Mouse (Mus musculus): Measurements from ENCODE around the gene Tjp3. TPM values are rescaled to one million over a fixed set of nuclear protein-coding genes. Genes with fewer than 3 reads are reported as not detected.

Tjp3 gene
- polyA plus RNA-seq, 1 experiment: 42.7 TPM

DNA sequence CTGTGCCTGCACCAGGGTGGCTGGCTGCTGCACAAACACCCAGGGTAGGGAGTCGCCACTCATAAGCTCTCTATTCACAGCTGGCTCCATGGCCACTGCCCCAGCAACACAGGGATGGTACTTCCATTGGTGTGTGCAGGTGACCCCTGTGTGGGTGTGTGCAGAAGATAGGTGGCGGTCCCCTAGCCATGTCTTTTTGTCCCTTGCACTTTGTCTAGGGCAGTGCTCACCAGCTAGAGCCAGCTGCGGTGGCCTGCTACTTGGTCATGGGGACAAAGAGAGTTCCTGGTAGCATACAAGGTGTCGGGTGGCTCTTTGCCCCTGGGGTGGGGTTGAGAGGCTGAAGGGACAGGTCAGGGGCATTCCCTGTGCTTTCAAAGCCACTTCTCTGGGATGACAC lies 47.2 kb downstream of the Tjp3 start:
- TF ChIP-seq EP300 (IDR thresholded peaks at IDR 0.05; ENCODE audit: insufficient read depth, low read depth, low read length) (no peak), POLR2A (IDR thresholded peaks at IDR 0.05; ENCODE audit: insufficient read depth, low read length) (no peak), CTCF (IDR thresholded peaks at IDR 0.05; ENCODE audit: low read depth, low read length) (no peak)
- no peak overlapping the region for H3K27ac ChIP-seq (ENCODE audit: insufficient read depth, low read length)
- no peaks in the 10 kb centered on the region for H3K27me3 ChIP-seq (ENCODE audit: control insufficient read depth, insufficient read depth, low read length, poor library complexity, severe bottlenecking)
- no peak overlapping the region for H3K4me3 ChIP-seq (ENCODE audit: low read depth, low read length)
- no peaks in the 10 kb centered on the region for H3K36me3 ChIP-seq (ENCODE audit: control insufficient read depth, insufficient read depth, low read length, poor library complexity, severe bottlenecking)
- no peaks in the 10 kb centered on the region for H3K9me3 ChIP-seq (replicated peaks; ENCODE audit: control insufficient read depth, insufficient read depth, low read length, poor library complexity, severe bottlenecking)
- H3K9ac ChIP-seq (ENCODE audit: low read depth, poor library complexity, severe bottlenecking): no peak overlapping the region
- H3K4me1 ChIP-seq (ENCODE audit: control insufficient read depth, insufficient read depth, low read length): peaks cover 1% of the 10 kb centered on the region

DNA sequence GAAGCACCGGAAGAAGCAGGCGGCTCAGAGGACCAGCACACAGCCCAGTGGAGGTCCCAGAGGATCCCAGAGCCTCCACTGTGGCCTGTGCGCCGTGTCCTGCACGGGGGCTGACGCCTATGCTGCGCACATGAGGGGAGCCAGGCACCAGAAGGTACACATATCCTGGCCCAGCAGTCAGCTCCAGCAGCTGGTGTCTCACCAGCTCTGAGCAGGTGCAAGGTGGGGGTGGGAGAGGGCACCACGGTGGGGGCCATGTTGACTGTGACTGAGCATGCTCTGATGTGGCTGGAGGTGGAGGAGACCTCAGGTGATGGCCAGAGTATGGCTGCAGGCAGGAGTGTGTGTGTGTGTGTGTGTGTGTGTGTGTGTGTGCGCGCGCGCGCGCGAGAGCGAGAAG lies 49.4 kb downstream of the Tjp3 start:
- no peaks in the 10 kb centered on the region for H3K36me3 ChIP-seq (ENCODE audit: control insufficient read depth, insufficient read depth, low read length, poor library complexity, severe bottlenecking)
- H3K4me1 ChIP-seq (ENCODE audit: control insufficient read depth, insufficient read depth, low read length): peaks cover 1% of the 10 kb centered on the region
- no peak overlapping the region for H3K27ac ChIP-seq (ENCODE audit: insufficient read depth, low read length)
- no peaks in the 10 kb centered on the region for H3K9me3 ChIP-seq (replicated peaks; ENCODE audit: control insufficient read depth, insufficient read depth, low read length, poor library complexity, severe bottlenecking)
- no peaks in the 10 kb centered on the region for H3K27me3 ChIP-seq (ENCODE audit: control insufficient read depth, insufficient read depth, low read length, poor library complexity, severe bottlenecking)
- H3K9ac ChIP-seq (ENCODE audit: low read depth, poor library complexity, severe bottlenecking): no peak overlapping the region
- H3K4me3 ChIP-seq (ENCODE audit: low read depth, low read length): peak overlapping the region; percentile 13
- TF ChIP-seq POLR2A (IDR thresholded peaks at IDR 0.05; ENCODE audit: insufficient read depth, low read length) (no peak), CTCF (IDR thresholded peaks at IDR 0.05; ENCODE audit: low read depth, low read length) (no peak), EP300 (IDR thresholded peaks at IDR 0.05; ENCODE audit: insufficient read depth, low read depth, low read length) (no peak)

DNA sequence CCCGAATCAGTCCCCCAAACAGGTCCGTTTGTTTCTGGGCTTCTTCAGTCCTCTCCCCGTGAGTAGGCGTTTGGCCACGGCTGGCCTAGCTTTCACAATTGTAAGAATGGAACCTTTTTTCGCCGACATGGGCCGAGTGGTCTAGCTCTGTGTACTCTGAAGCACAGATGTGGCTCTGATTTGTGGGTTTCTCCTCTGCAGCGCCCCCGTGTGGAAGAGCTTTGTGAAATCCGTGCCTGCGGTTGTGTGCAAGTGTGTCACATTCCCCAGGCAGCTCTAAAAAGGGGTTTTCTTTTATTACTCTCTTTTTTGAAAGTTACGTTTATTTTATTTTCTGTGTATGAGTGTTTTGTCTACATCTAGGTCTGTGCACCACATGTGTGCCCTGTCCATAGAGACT lies 50.5 kb downstream of the Tjp3 start:
- Histone ChIP-seq H3K27ac (ENCODE audit: insufficient read depth, low read length) (no peak overlapping the region), H3K27me3 (ENCODE audit: control insufficient read depth, insufficient read depth, low read length, poor library complexity, severe bottlenecking) (no peaks in the 10 kb centered on the region), H3K4me1 (ENCODE audit: control insufficient read depth, insufficient read depth, low read length) (peaks cover 1% of the 10 kb centered on the region), H3K36me3 (ENCODE audit: control insufficient read depth, insufficient read depth, low read length, poor library complexity, severe bottlenecking) (no peaks in the 10 kb centered on the region), H3K9me3 (replicated peaks; ENCODE audit: control insufficient read depth, insufficient read depth, low read length, poor library complexity, severe bottlenecking) (no peaks in the 10 kb centered on the region), H3K9ac (ENCODE audit: low read depth, poor library complexity, severe bottlenecking) (no peak overlapping the region), H3K4me3 (ENCODE audit: low read depth, low read length) (no peak overlapping the region)
- TF ChIP-seq EP300 (IDR thresholded peaks at IDR 0.05; ENCODE audit: insufficient read depth, low read depth, low read length) (no peak), CTCF (IDR thresholded peaks at IDR 0.05; ENCODE audit: low read depth, low read length) (no peak)

DNA sequence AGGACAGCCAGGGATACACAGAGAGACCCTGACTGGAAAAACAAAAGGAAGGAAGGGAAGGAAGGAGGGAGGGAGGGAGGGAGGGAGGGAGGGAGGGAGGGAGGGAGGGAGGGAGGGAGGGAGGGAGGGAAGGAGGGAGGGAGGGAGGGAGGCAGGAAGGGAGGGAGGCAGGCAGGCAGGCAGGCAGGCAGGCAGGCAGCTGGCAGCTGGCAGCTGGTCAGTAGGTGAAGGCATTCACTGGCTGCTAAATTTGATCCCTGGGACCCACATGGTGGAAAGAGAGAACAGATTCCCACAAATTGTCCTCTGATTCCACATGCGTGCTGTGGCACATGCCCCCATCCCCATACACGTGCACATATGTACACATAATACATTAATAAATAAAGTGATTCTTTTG lies 52.8 kb downstream of the Tjp3 start:
- no peak overlapping the region for H3K4me3 ChIP-seq (ENCODE audit: low read depth, low read length)
- no peak overlapping the region for H3K27ac ChIP-seq (ENCODE audit: insufficient read depth, low read length)
- no peaks in the 10 kb centered on the region for H3K9me3 ChIP-seq (replicated peaks; ENCODE audit: control insufficient read depth, insufficient read depth, low read length, poor library complexity, severe bottlenecking)
- H3K27me3 ChIP-seq (ENCODE audit: control insufficient read depth, insufficient read depth, low read length, poor library complexity, severe bottlenecking): no peaks in the 10 kb centered on the region
- H3K36me3 ChIP-seq (ENCODE audit: control insufficient read depth, insufficient read depth, low read length, poor library complexity, severe bottlenecking): no peaks in the 10 kb centered on the region
- no peak for TF ChIP-seq EP300 (IDR thresholded peaks at IDR 0.05; ENCODE audit: insufficient read depth, low read depth, low read length)
- TF ChIP-seq POLR2A (IDR thresholded peaks at IDR 0.05; ENCODE audit: insufficient read depth, low read length): no peak
- no peak for TF ChIP-seq CTCF (IDR thresholded peaks at IDR 0.05; ENCODE audit: low read depth, low read length)
- H3K4me1 ChIP-seq (ENCODE audit: control insufficient read depth, insufficient read depth, low read length): no peaks in the 10 kb centered on the region
- H3K9ac ChIP-seq (ENCODE audit: low read depth, poor library complexity, severe bottlenecking): no peak overlapping the region

DNA sequence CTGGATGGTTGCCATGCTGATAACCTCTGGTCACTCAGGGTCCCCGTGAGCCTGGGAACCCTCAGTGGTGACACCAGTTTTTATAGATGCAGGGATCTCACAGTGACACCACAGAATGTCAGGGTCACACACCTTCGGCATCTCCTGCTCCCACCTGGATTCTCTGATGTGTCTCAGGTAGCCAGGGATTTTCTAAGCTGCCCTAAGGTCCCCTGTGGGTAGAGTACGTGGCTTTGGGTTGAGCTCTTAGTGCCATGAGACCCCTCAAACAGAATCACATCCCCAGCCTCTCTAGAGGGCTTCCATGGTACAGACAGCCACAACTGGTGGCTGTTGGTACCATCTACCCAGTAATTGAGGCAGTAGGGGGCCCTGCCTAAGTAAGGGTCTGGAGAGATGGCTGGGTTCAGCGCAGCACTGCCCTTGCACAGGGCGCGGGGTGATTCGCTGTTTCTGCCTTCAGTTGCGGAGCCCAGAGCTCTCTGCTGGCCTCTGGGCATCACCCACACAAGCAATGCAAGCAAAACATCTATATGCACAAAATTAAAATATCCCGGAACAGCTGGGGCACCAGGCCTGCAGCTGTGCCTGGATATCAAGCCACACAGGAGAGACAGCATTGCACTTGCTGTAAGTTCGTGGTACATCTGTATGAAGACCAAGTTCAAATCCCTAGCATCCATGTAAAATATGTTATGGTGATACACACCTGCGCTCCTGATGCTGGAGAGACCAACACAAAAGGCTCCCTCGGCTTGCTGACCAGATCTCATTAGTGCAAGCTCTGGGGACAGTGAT lies 54.7 kb downstream of the Tjp3 start:
- no peak overlapping the region for H3K4me3 ChIP-seq (ENCODE audit: low read depth, low read length)
- no peak for TF ChIP-seq CTCF (IDR thresholded peaks at IDR 0.05; ENCODE audit: low read depth, low read length)
- TF ChIP-seq POLR2A (IDR thresholded peaks at IDR 0.05; ENCODE audit: insufficient read depth, low read length): no peak
- TF ChIP-seq EP300 (IDR thresholded peaks at IDR 0.05; ENCODE audit: insufficient read depth, low read depth, low read length): no peak
- no peaks in the 10 kb centered on the region for H3K4me1 ChIP-seq (ENCODE audit: control insufficient read depth, insufficient read depth, low read length)
- no peaks in the 10 kb centered on the region for H3K9me3 ChIP-seq (replicated peaks; ENCODE audit: control insufficient read depth, insufficient read depth, low read length, poor library complexity, severe bottlenecking)
- no peaks in the 10 kb centered on the region for H3K36me3 ChIP-seq (ENCODE audit: control insufficient read depth, insufficient read depth, low read length, poor library complexity, severe bottlenecking)
- no peaks in the 10 kb centered on the region for H3K27me3 ChIP-seq (ENCODE audit: control insufficient read depth, insufficient read depth, low read length, poor library complexity, severe bottlenecking)
- no peak overlapping the region for H3K9ac ChIP-seq (ENCODE audit: low read depth, poor library complexity, severe bottlenecking)
- no peak overlapping the region for H3K27ac ChIP-seq (ENCODE audit: insufficient read depth, low read length)

DNA sequence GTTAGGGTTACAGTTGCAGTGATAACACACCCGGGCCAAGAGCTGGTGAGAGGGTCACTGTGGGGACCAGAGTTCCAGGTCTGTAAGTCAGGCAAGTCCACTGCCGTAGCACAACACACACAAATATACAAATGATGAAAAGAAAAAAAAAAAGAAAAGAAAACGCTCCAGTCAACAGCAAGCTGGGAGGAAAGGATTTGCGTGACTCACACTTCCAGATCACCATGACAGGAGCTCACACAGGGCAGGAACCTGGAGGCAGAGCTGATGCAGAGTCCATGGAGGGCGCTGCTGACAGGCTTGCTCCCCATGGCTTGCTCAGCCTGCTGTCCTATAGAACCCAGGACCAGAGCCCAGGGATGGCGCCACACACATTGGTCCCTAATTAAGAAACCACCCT lies 57.2 kb downstream of the Tjp3 start:
- Histone ChIP-seq H3K4me1 (ENCODE audit: control insufficient read depth, insufficient read depth, low read length) (no peaks in the 10 kb centered on the region), H3K36me3 (ENCODE audit: control insufficient read depth, insufficient read depth, low read length, poor library complexity, severe bottlenecking) (no peaks in the 10 kb centered on the region), H3K27ac (ENCODE audit: insufficient read depth, low read length) (no peak overlapping the region), H3K9me3 (replicated peaks; ENCODE audit: control insufficient read depth, insufficient read depth, low read length, poor library complexity, severe bottlenecking) (no peaks in the 10 kb centered on the region), H3K9ac (ENCODE audit: low read depth, poor library complexity, severe bottlenecking) (no peak overlapping the region), H3K27me3 (ENCODE audit: control insufficient read depth, insufficient read depth, low read length, poor library complexity, severe bottlenecking) (no peaks in the 10 kb centered on the region), H3K4me3 (ENCODE audit: low read depth, low read length) (no peak overlapping the region)
- no peak for TF ChIP-seq CTCF (IDR thresholded peaks at IDR 0.05; ENCODE audit: low read depth, low read length)
- no peak for TF ChIP-seq POLR2A (IDR thresholded peaks at IDR 0.05; ENCODE audit: insufficient read depth, low read length)
- TF ChIP-seq EP300 (IDR thresholded peaks at IDR 0.05; ENCODE audit: insufficient read depth, low read depth, low read length): no peak

Measured in ES-Bruce4 (cell line).